Mouse (Mus musculus) forebrain, embryonic 15.5 days (tissue): ENCODE measurements around the gene Ttyh2. TPM values are rescaled to one million over a fixed set of nuclear protein-coding genes. Genes with fewer than 3 reads are reported as not detected.
A peak's percentile ranks its signal among the peaks of the same experiment; 100 is the strongest.

ENCODE experiments used
- ATAC-seq: fragments of 200-750 bp; cut with Nextera tagmentation; replicated peaks from 2 replicates; pipeline ENCODE4 v1.8.0; 2017; ENCODE audit warnings: mild to moderate bottlenecking, moderate TSS enrichment, moderate library complexity
- H3K27ac ChIP-seq: fragments of 300-500 bp; sonication (generic); replicated peaks from 2 replicates; pipeline ENCODE4 v1.5.1; 2015; ENCODE audit warnings: mild to moderate bottlenecking, inconsistent platforms
- H3K27me3 ChIP-seq: fragments of 300-500 bp; sonication (generic); 2 replicates; pipeline ENCODE4 v1.6.1; 2015; ENCODE audit warnings: inconsistent platforms
- H3K36me3 ChIP-seq: fragments of 300-500 bp; sonication (generic); 2 replicates; pipeline ENCODE4 v1.6.1; 2015; ENCODE audit warnings: mild to moderate bottlenecking, inconsistent platforms
- H3K4me1 ChIP-seq: fragments of 300-500 bp; sonication (generic); 2 replicates; pipeline ENCODE4 v1.6.1; 2015; ENCODE audit warnings: inconsistent platforms
- H3K4me2 ChIP-seq: fragments of 300-500 bp; sonication (generic); replicated peaks from 2 replicates; pipeline ENCODE4 v1.6.1; 2015; ENCODE audit warnings: mild to moderate bottlenecking, inconsistent platforms
- H3K4me3 ChIP-seq: fragments of 300-500 bp; sonication (generic); 2 replicates; pipeline ENCODE4 v1.5.1; 2015; ENCODE audit warnings: mild to moderate bottlenecking, inconsistent platforms
- H3K9ac ChIP-seq: fragments of 300-500 bp; sonication (generic); replicated peaks from 2 replicates; pipeline ENCODE4 v1.6.1; 2015; ENCODE audit warnings: mild to moderate bottlenecking, inconsistent platforms
- H3K9me3 ChIP-seq: fragments of 300-500 bp; sonication (generic); 2 replicates; pipeline ENCODE4 v1.6.1; 2016; ENCODE audit warnings: inconsistent platforms
- WGBS: fragments of 180-500 bp; shearing (Covaris S2); methylation state at CpG from one replicate; pipeline ENCODE4 v1.1.7; 2015; ENCODE audit warnings: mixed read lengths; 5-methylcytosine and 5-hydroxymethylcytosine counted together
- polyA plus RNA-seq: library from polyadenylated mRNA; unstranded; fragments of >200 nt; fragmentation: Nextera tagmentation; extraction: Ambion mirVana; gene quantifications from 2 replicates; pipeline ENCODE4 v1.2.1, GENCODE M21; 2015

Gene Ttyh2
- polyA plus RNA-seq, 1 experiment from 2014 or later, result 23.1 TPM

GRCm38 (mm10) chr11:114641136-114641535 is 34.1 kb upstream of the Ttyh2 start:
- no peak for ATAC-seq
- Histone ChIP-seq H3K4me2 (no peak overlapping the region), H3K4me1 (peaks cover 33% of the 10 kb centered on the region), H3K36me3 (no peaks in the 10 kb centered on the region), H3K9ac (no peak overlapping the region), H3K27me3 (peaks cover 6% of the 10 kb centered on the region; the same call in 1 of the 2 replicates), H3K4me3 (no peak overlapping the region), H3K27ac (no peak overlapping the region), H3K9me3 (no peaks in the 10 kb centered on the region)
- WGBS, result 85% methylated on average over 8 of the region's 8 CpGs

- H3K9me3 ChIP-seq, result no peaks in the 10 kb centered on the region
- ATAC-seq, result peak; percentile 69
- H3K9ac ChIP-seq, result no peak overlapping the region
- peaks cover 25% of the 10 kb centered on the region for H3K4me1 ChIP-seq
- WGBS, result 39% methylated on average over 12 of the region's 12 CpGs
- peaks cover 6% of the 10 kb centered on the region; the same call in 1 of the 2 replicates for H3K27me3 ChIP-seq
- no peaks in the 10 kb centered on the region for H3K36me3 ChIP-seq
- no peak overlapping the region for H3K4me2 ChIP-seq
- no peak overlapping the region for H3K4me3 ChIP-seq
- no peak overlapping the region for H3K27ac ChIP-seq
These were observed 33.0 kb upstream of the Ttyh2 start for GRCm38 (mm10) chr11:114642184-114642583.

- no peak overlapping the region for H3K4me3 ChIP-seq
- H3K27me3 ChIP-seq, result peaks cover 6% of the 10 kb centered on the region; the same call in 1 of the 2 replicates
- H3K4me1 ChIP-seq, result peaks cover 21% of the 10 kb centered on the region
- H3K36me3 ChIP-seq, result no peaks in the 10 kb centered on the region
- no peak overlapping the region for H3K4me2 ChIP-seq
- no peaks in the 10 kb centered on the region for H3K9me3 ChIP-seq
- no peak overlapping the region for H3K27ac ChIP-seq
- no peak overlapping the region for H3K9ac ChIP-seq
- WGBS, result 75% methylated on average over 11 of the region's 11 CpGs
- ATAC-seq, result no peak
These were observed 32.3 kb upstream of the Ttyh2 start for GRCm38 (mm10) chr11:114642926-114643325.

- Histone ChIP-seq H3K36me3 (no peaks in the 10 kb centered on the region), H3K4me3 (no peak overlapping the region), H3K4me2 (no peak overlapping the region), H3K9ac (no peak overlapping the region), H3K9me3 (no peaks in the 10 kb centered on the region), H3K27me3 (peaks cover 6% of the 10 kb centered on the region; the same call in 1 of the 2 replicates), H3K27ac (no peak overlapping the region), H3K4me1 (peaks cover 18% of the 10 kb centered on the region)
- 29% methylated on average over 2 of the region's 2 CpGs for WGBS
- no peak for ATAC-seq
These were observed 31.1 kb upstream of the Ttyh2 start for GRCm38 (mm10) chr11:114644122-114644521.

GRCm38 (mm10) chr11:114649510-114649909 is 25.7 kb upstream of the Ttyh2 start:
- no peaks in the 10 kb centered on the region for H3K9me3 ChIP-seq
- ATAC-seq, result no peak
- H3K4me2 ChIP-seq, result no peak overlapping the region
- no peaks in the 10 kb centered on the region for H3K36me3 ChIP-seq
- H3K9ac ChIP-seq, result no peak overlapping the region
- peaks cover 6% of the 10 kb centered on the region for H3K4me1 ChIP-seq
- H3K27me3 ChIP-seq, result 0 out of 2 replicates have a peak, but pooled peaks cover 4% of the 10 kb centered on the region
- no peak overlapping the region for H3K4me3 ChIP-seq
- no peak overlapping the region for H3K27ac ChIP-seq
- 71% methylated on average over 4 of the region's 4 CpGs for WGBS

- Histone ChIP-seq H3K27ac (no peak overlapping the region), H3K9me3 (no peaks in the 10 kb centered on the region)
- no peak; the same call in 1 of the 2 replicates for ATAC-seq
These were observed 22.7 kb upstream of the Ttyh2 start for GRCm38 (mm10) chr11:114652531-114652930.

GRCm38 (mm10) chr11:114653664-114654063 is 21.6 kb upstream of the Ttyh2 start:
- H3K4me2 ChIP-seq, result no peak overlapping the region
- H3K27me3 ChIP-seq, result 0 out of 2 replicates have a peak, but pooled peaks cover 4% of the 10 kb centered on the region
- no peak overlapping the region for H3K4me3 ChIP-seq
- H3K9me3 ChIP-seq, result no peaks in the 10 kb centered on the region
- no peaks in the 10 kb centered on the region for H3K36me3 ChIP-seq
- ATAC-seq, result no peak
- no peak overlapping the region for H3K27ac ChIP-seq
- H3K4me1 ChIP-seq, result peaks cover 6% of the 10 kb centered on the region
- H3K9ac ChIP-seq, result no peak overlapping the region
- WGBS, result 87% methylated on average over 6 of the region's 6 CpGs

More at GRCm38 (mm10) chr11:114652531-114652930, 22.7 kb upstream of the Ttyh2 start:
- no peaks in the 10 kb centered on the region for H3K36me3 ChIP-seq
- H3K4me1 ChIP-seq, result peaks cover 6% of the 10 kb centered on the region
- no peak overlapping the region for H3K4me3 ChIP-seq
- no peak overlapping the region for H3K9ac ChIP-seq
- 5% methylated on average over 16 of the region's 16 CpGs for WGBS
- H3K27me3 ChIP-seq, result 0 out of 2 replicates have a peak, but pooled peaks cover 4% of the 10 kb centered on the region
- peak overlapping the region; percentile 4; the same call in 1 of the 2 replicates for H3K4me2 ChIP-seq

- Histone ChIP-seq H3K27me3 (0 out of 2 replicates have a peak, but pooled peaks cover 4% of the 10 kb centered on the region), H3K4me3 (no peak overlapping the region), H3K4me1 (peaks cover 6% of the 10 kb centered on the region), H3K9me3 (no peaks in the 10 kb centered on the region), H3K4me2 (no peak overlapping the region), H3K27ac (no peak overlapping the region), H3K9ac (no peak overlapping the region), H3K36me3 (no peaks in the 10 kb centered on the region)
- 63% methylated on average over 5 of the region's 5 CpGs for WGBS
- no peak for ATAC-seq
These were observed 20.7 kb upstream of the Ttyh2 start for GRCm38 (mm10) chr11:114654552-114654951.

- no peak overlapping the region for H3K4me2 ChIP-seq
- H3K9ac ChIP-seq, result no peak overlapping the region
- no peak overlapping the region for H3K27ac ChIP-seq
- H3K36me3 ChIP-seq, result no peaks in the 10 kb centered on the region
- no peak for ATAC-seq
- 90% methylated on average over 7 of the region's 7 CpGs for WGBS
- no peak overlapping the region for H3K4me3 ChIP-seq
- peaks cover 6% of the 10 kb centered on the region for H3K4me1 ChIP-seq
- 0 out of 2 replicates have a peak, but pooled peaks cover 4% of the 10 kb centered on the region for H3K27me3 ChIP-seq
- H3K9me3 ChIP-seq, result no peaks in the 10 kb centered on the region
These were observed 19.8 kb upstream of the Ttyh2 start for GRCm38 (mm10) chr11:114655350-114656008.

GRCm38 (mm10) chr11:114656994-114657644 is 18.1 kb upstream of the Ttyh2 start:
- Histone ChIP-seq H3K4me1 (peaks cover 6% of the 10 kb centered on the region), H3K27me3 (0 out of 2 replicates have a peak, but pooled peaks cover 4% of the 10 kb centered on the region), H3K27ac (no peak overlapping the region), H3K9me3 (no peaks in the 10 kb centered on the region), H3K36me3 (no peaks in the 10 kb centered on the region), H3K4me3 (no peak overlapping the region), H3K9ac (no peak overlapping the region), H3K4me2 (no peak overlapping the region)
- WGBS, result 60% methylated on average over 27 of the region's 27 CpGs
- no peak for ATAC-seq

GRCm38 (mm10) chr11:114657737-114658136 is 17.5 kb upstream of the Ttyh2 start:
- H3K9me3 ChIP-seq, result no peaks in the 10 kb centered on the region
- ATAC-seq, result no peak
- H3K36me3 ChIP-seq, result no peaks in the 10 kb centered on the region
- no peak overlapping the region for H3K4me2 ChIP-seq
- H3K4me3 ChIP-seq, result no peak overlapping the region
- H3K27me3 ChIP-seq, result 0 out of 2 replicates have a peak, but pooled peaks cover 4% of the 10 kb centered on the region
- H3K4me1 ChIP-seq, result peaks cover 2% of the 10 kb centered on the region
- no peak overlapping the region for H3K27ac ChIP-seq
- no peak overlapping the region for H3K9ac ChIP-seq
- 17% methylated on average over 7 of the region's 7 CpGs for WGBS

- no peaks in the 10 kb centered on the region for H3K36me3 ChIP-seq
- no peak overlapping the region for H3K4me3 ChIP-seq
- no peaks in the 10 kb centered on the region; the same call in 1 of the 2 replicates for H3K4me1 ChIP-seq
- H3K27ac ChIP-seq, result no peak overlapping the region
- no peak overlapping the region for H3K4me2 ChIP-seq
- H3K27me3 ChIP-seq, result no peaks in the 10 kb centered on the region
- ATAC-seq, result no peak
- no peak overlapping the region for H3K9ac ChIP-seq
- no peaks in the 10 kb centered on the region for H3K9me3 ChIP-seq
- WGBS, result 88% methylated on average over 14 of the region's 14 CpGs
These were observed 13.1 kb upstream of the Ttyh2 start for GRCm38 (mm10) chr11:114662161-114662560.
